Mouse (Mus musculus) G1E (cell line): ENCODE data around the gene Frmd6.

Source experiments
- CTCF ChIP-seq: IDR thresholded peaks from 2 replicates; pipeline ENCODE4 v1.5.1; 2012; ENCODE audit warnings: low read depth, low read length, inconsistent platforms, mixed read lengths
- GATA2 ChIP-seq: IDR thresholded peaks from 2 replicates; pipeline ENCODE4 v1.6.1; 2012; ENCODE audit warnings: low read depth, low read length, inconsistent platforms, borderline replicate concordance

DNA sequence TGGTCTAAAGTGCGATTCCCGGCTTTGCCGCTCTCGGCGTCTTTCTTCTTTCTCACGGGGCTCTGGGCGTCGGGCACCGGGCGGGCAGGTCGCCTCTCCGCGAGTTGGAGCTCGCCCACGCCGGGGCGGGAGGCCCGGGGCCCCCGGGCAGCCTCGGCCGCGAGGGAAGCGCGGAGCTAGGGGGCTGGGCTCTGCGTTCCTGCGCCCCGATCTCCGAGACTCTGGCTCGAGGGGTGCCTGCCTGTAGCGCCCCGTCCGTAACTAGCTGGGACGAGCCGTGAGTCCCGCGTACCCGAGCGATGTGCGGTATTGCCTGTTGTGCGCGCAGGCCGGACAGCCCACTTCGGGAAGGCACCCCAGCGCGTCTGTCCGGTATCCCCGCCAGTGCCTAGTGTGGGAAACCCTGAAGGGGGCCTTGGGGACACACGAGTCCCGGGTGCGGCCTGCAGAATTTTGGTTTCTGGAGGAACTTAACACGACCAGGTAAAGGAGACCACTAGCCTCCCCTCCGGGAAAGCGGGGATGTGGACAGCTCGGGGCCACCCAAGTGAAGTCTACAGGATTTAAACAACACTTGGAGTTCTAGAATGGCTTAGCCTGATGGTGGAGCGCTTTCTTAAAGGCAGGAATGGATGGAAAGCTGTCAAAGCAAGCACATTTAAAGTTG lies 470 bp downstream of the Frmd6 start:
- 0 out of 2 replicates have a peak, but pooled peaks have one; percentile 14 for TF ChIP-seq CTCF
- TF ChIP-seq GATA2: no peak
